Mouse (Mus musculus): ENCODE data around the gene Olfr1018. TPM values are rescaled to one million over a fixed set of nuclear protein-coding genes. Genes with fewer than 3 reads are reported as not detected.

Olfr1018 gene
- polyA plus RNA-seq (2012; rRNA removed): not detected in 2 replicates

- Histone ChIP-seq H3K4me1 (ENCODE audit: control insufficient read depth, insufficient read depth, insufficient read length) (no peaks in the 10 kb centered on the region), H3K27me3 (ENCODE audit: control insufficient read depth, insufficient read depth, low read length) (no peaks in the 10 kb centered on the region), H3K4me3 (ENCODE audit: extremely low read depth, insufficient read depth, insufficient read length) (no peak within 1 kb of the TSS), H3K36me3 (ENCODE audit: control insufficient read depth, insufficient read depth, low read length) (no peaks in the 10 kb centered on the region), H3K27ac (ENCODE audit: insufficient read depth, low read length) (no peak within 1 kb of the TSS)
- DNase-seq (ENCODE audit: low read depth in 1 of 2, low spot score in 2 of 2): no peak
- no peak for TF ChIP-seq CTCF (IDR thresholded peaks at IDR 0.05; ENCODE audit: extremely low read depth, insufficient read depth, insufficient read length, insufficient replicate concordance)
- no peak for TF ChIP-seq POLR2A (IDR thresholded peaks at IDR 0.05; ENCODE audit: low read depth, low read length)
Observed at GRCm38 (mm10) chr2:85818179-85818578, at the start of gene Olfr1018. Olfr1018 (plus strand) TSS chr2:85818479.

- no peak within 1 kb of the TSS for H3K27ac ChIP-seq (ENCODE audit: insufficient read depth, low read length)
- H3K4me1 ChIP-seq (ENCODE audit: control insufficient read depth, insufficient read depth, insufficient read length): no peaks in the 10 kb centered on the region
- no peak for DNase-seq (ENCODE audit: low read depth in 1 of 2, low spot score in 2 of 2)
- no peak within 1 kb of the TSS for H3K4me3 ChIP-seq (ENCODE audit: extremely low read depth, insufficient read depth, insufficient read length)
- no peaks in the 10 kb centered on the region for H3K27me3 ChIP-seq (ENCODE audit: control insufficient read depth, insufficient read depth, low read length)
- TF ChIP-seq CTCF (IDR thresholded peaks at IDR 0.05; ENCODE audit: extremely low read depth, insufficient read depth, insufficient read length, insufficient replicate concordance): no peak
- TF ChIP-seq POLR2A (IDR thresholded peaks at IDR 0.05; ENCODE audit: low read depth, low read length): no peak
- no peaks in the 10 kb centered on the region for H3K36me3 ChIP-seq (ENCODE audit: control insufficient read depth, insufficient read depth, low read length)
Observed at GRCm38 (mm10) chr2:85772413-85772812, 45.9 kb upstream of the Olfr1018 start, which contains the start of gene Olfr1014. Olfr1014 (plus strand) TSS chr2:85772713.

GRCm38 (mm10) chr2:85781717-85782116 is 36.6 kb upstream of the Olfr1018 start, which contains the start of gene Olfr1015:
Olfr1015 (plus strand) TSS chr2:85782017.
- TF ChIP-seq CTCF (IDR thresholded peaks at IDR 0.05; ENCODE audit: extremely low read depth, insufficient read depth, insufficient read length, insufficient replicate concordance) (no peak), POLR2A (IDR thresholded peaks at IDR 0.05; ENCODE audit: low read depth, low read length) (no peak)
- no peak within 1 kb of the TSS for H3K4me3 ChIP-seq (ENCODE audit: extremely low read depth, insufficient read depth, insufficient read length)
- H3K4me1 ChIP-seq (ENCODE audit: control insufficient read depth, insufficient read depth, insufficient read length): no peaks in the 10 kb centered on the region
- H3K27me3 ChIP-seq (ENCODE audit: control insufficient read depth, insufficient read depth, low read length): no peaks in the 10 kb centered on the region
- DNase-seq (ENCODE audit: low read depth in 1 of 2, low spot score in 2 of 2): no peak
- H3K27ac ChIP-seq (ENCODE audit: insufficient read depth, low read length): no peak within 1 kb of the TSS
- H3K36me3 ChIP-seq (ENCODE audit: control insufficient read depth, insufficient read depth, low read length): no peaks in the 10 kb centered on the region

GRCm38 (mm10) chr2:85792331-85792730 is 25.9 kb upstream of the Olfr1018 start:
- no peak for DNase-seq (ENCODE audit: low read depth in 1 of 2, low spot score in 2 of 2)
- H3K4me3 ChIP-seq (ENCODE audit: extremely low read depth, insufficient read depth, insufficient read length): no peak overlapping the region
- 71% methylated on average over 2 of the region's 2 CpGs for WGBS
- no peaks in the 10 kb centered on the region for H3K27me3 ChIP-seq (ENCODE audit: control insufficient read depth, insufficient read depth, low read length)
- H3K36me3 ChIP-seq (ENCODE audit: control insufficient read depth, insufficient read depth, low read length): no peaks in the 10 kb centered on the region
- no peaks in the 10 kb centered on the region for H3K4me1 ChIP-seq (ENCODE audit: control insufficient read depth, insufficient read depth, insufficient read length)
- H3K27ac ChIP-seq (ENCODE audit: insufficient read depth, low read length): no peak overlapping the region
- TF ChIP-seq POLR2A (IDR thresholded peaks at IDR 0.05; ENCODE audit: low read depth, low read length): no peak
- no peak for TF ChIP-seq CTCF (IDR thresholded peaks at IDR 0.05; ENCODE audit: extremely low read depth, insufficient read depth, insufficient read length, insufficient replicate concordance)

GRCm38 (mm10) chr2:85802444-85802843 is 15.8 kb upstream of the Olfr1018 start, which contains the start of gene Olfr1016:
Olfr1016 (minus strand) TSS chr2:85802544.
- H3K4me1 ChIP-seq (ENCODE audit: control insufficient read depth, insufficient read depth, insufficient read length): no peaks in the 10 kb centered on the region
- no peak within 1 kb of the TSS for H3K4me3 ChIP-seq (ENCODE audit: extremely low read depth, insufficient read depth, insufficient read length)
- WGBS: 88% methylated on average over 2 of the region's 2 CpGs
- no peak for TF ChIP-seq CTCF (IDR thresholded peaks at IDR 0.05; ENCODE audit: extremely low read depth, insufficient read depth, insufficient read length, insufficient replicate concordance)
- TF ChIP-seq POLR2A (IDR thresholded peaks at IDR 0.05; ENCODE audit: low read depth, low read length): no peak
- H3K27ac ChIP-seq (ENCODE audit: insufficient read depth, low read length): no peak within 1 kb of the TSS
- no peaks in the 10 kb centered on the region for H3K36me3 ChIP-seq (ENCODE audit: control insufficient read depth, insufficient read depth, low read length)
- H3K27me3 ChIP-seq (ENCODE audit: control insufficient read depth, insufficient read depth, low read length): no peaks in the 10 kb centered on the region
- DNase-seq (ENCODE audit: low read depth in 1 of 2, low spot score in 2 of 2): no peak

GRCm38 (mm10) chr2:85804501-85804900 is 13.8 kb upstream of the Olfr1018 start:
- DNase-seq (ENCODE audit: low read depth in 1 of 2, low spot score in 2 of 2): no peak
- TF ChIP-seq POLR2A (IDR thresholded peaks at IDR 0.05; ENCODE audit: low read depth, low read length): no peak
- TF ChIP-seq CTCF (IDR thresholded peaks at IDR 0.05; ENCODE audit: extremely low read depth, insufficient read depth, insufficient read length, insufficient replicate concordance): no peak
- WGBS: 86% methylated on average over 4 of the region's 4 CpGs

GRCm38 (mm10) chr2:85845383-85845782 is 27.1 kb downstream of the Olfr1018 start, which contains the start of gene Olfr1019:
Olfr1019 (minus strand) TSS chr2:85845483.
- no peak for TF ChIP-seq POLR2A (IDR thresholded peaks at IDR 0.05; ENCODE audit: low read depth, low read length)
- no peak for TF ChIP-seq CTCF (IDR thresholded peaks at IDR 0.05; ENCODE audit: extremely low read depth, insufficient read depth, insufficient read length, insufficient replicate concordance)
- Histone ChIP-seq H3K36me3 (ENCODE audit: control insufficient read depth, insufficient read depth, low read length) (no peaks in the 10 kb centered on the region), H3K4me3 (ENCODE audit: extremely low read depth, insufficient read depth, insufficient read length) (no peak within 1 kb of the TSS), H3K4me1 (ENCODE audit: control insufficient read depth, insufficient read depth, insufficient read length) (no peaks in the 10 kb centered on the region), H3K27me3 (ENCODE audit: control insufficient read depth, insufficient read depth, low read length) (no peaks in the 10 kb centered on the region), H3K27ac (ENCODE audit: insufficient read depth, low read length) (no peak within 1 kb of the TSS)
- no peak for DNase-seq (ENCODE audit: low read depth in 1 of 2, low spot score in 2 of 2)

More at GRCm38 (mm10) chr2:85804501-85804900, 13.8 kb upstream of the Olfr1018 start:
- H3K27me3 ChIP-seq (ENCODE audit: control insufficient read depth, insufficient read depth, low read length): no peaks in the 10 kb centered on the region
- no peaks in the 10 kb centered on the region for H3K4me1 ChIP-seq (ENCODE audit: control insufficient read depth, insufficient read depth, insufficient read length)
- H3K4me3 ChIP-seq (ENCODE audit: extremely low read depth, insufficient read depth, insufficient read length): no peak overlapping the region
- H3K36me3 ChIP-seq (ENCODE audit: control insufficient read depth, insufficient read depth, low read length): no peaks in the 10 kb centered on the region
- H3K27ac ChIP-seq (ENCODE audit: insufficient read depth, low read length): no peak overlapping the region
